Mouse (Mus musculus) liver, postnatal 0 days (tissue): ENCODE measurements around the gene Slc4a10.

Source experiments
- CTCF ChIP-seq: sonication (generic); IDR thresholded peaks from 2 replicates; pipeline ENCODE4 v1.5.1; 2016; ENCODE audit warnings: antibody characterized with exemption, low read depth
- EP300 ChIP-seq: IDR thresholded peaks from 2 replicates; pipeline ENCODE4 v1.6.1; 2016; ENCODE audit warnings: antibody characterized with exemption, low read depth, mild to moderate bottlenecking

DNA sequence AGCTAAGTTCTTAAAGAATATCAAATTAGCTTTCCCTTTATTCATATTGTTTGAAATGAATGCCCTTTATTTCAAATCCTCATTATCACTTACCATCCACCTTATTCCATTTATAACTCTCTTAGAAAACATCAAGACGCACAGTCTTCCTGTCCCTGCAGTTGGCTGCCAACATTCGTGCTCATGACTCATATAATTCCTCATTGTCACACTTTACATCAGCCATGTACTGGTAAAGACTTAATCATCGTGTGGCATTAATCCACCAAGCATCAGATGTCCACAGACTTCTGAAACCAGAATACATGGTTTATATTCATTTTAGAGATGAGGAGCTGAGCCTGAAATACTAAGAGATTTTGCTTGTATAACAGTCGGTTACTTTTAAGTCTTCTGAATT lies 69.1 kb downstream of the Slc4a10 start:
- no peak for TF ChIP-seq EP300
- TF ChIP-seq CTCF = no peak
